Mouse (Mus musculus): ENCODE measurements around the gene Grwd1. TPM values are rescaled to one million over a fixed set of nuclear protein-coding genes. Genes with fewer than 3 reads are reported as not detected.
"Not testable (repeated sequence)": the region's sequence is repeated elsewhere in the genome, so short reads cannot be mapped to it uniquely, and the experiment has no call there.

Grwd1 gene
- 18.3 and 19.3 TPM in 2 replicates for polyA plus RNA-seq (2015; fragmentation: Nextera tagmentation; extraction: Ambion mirVana)

GRCm38 (mm10) chr7:45830427-45831127, at the start of gene Grwd1:
Grwd1 (minus strand) TSS chr7:45830944.
- peak; percentile 87 for DNase-seq
- Histone ChIP-seq H3K4me2 (ENCODE audit: low read depth, low read length) (peak within 1 kb of the TSS; percentile 82), H3K9ac (replicated peaks) (peak within 1 kb of the TSS; percentile 67), H3K9me3 (ENCODE audit: low read length) (no peaks in the 10 kb centered on the region), H3K4me1 (ENCODE audit: insufficient read depth) (peaks cover 14% of the 10 kb centered on the region), H3K27me3 (ENCODE audit: insufficient read depth, low read length) (peaks cover 42% of the 10 kb centered on the region), H3K27ac (ENCODE audit: low read depth) (no peak within 1 kb of the TSS), H3K36me3 (replicated peaks; ENCODE audit: insufficient read depth, low read length) (peaks cover 25% of the 10 kb centered on the region), H3K4me3 (ENCODE audit: low read depth, low read length) (peak within 1 kb of the TSS; percentile 89)
- under 1% methylated on average over 35 of the region's 35 CpGs for WGBS (ENCODE audit: insufficient replicate concordance)
- TF ChIP-seq CTCF (IDR thresholded peaks at IDR 0.05; ENCODE audit: low read depth) (no peak), EP300 (IDR thresholded peaks at IDR 0.05; ENCODE audit: low read depth) (no peak)
- peak; percentile 90 for ATAC-seq

GRCm38 (mm10) chr7:45880531-45880930, 49.8 kb upstream of the Grwd1 start:
- TF ChIP-seq EP300 (IDR thresholded peaks at IDR 0.05; ENCODE audit: low read depth) (no peak), CTCF (IDR thresholded peaks at IDR 0.05; ENCODE audit: low read depth) (no peak)
- no peak for ATAC-seq
- Histone ChIP-seq H3K4me3 (ENCODE audit: low read depth, low read length) (no peak overlapping the region), H3K4me1 (ENCODE audit: insufficient read depth) (no peaks in the 10 kb centered on the region), H3K36me3 (replicated peaks; ENCODE audit: insufficient read depth, low read length) (peaks cover 62% of the 10 kb centered on the region), H3K27me3 (ENCODE audit: insufficient read depth, low read length) (no peaks in the 10 kb centered on the region), H3K27ac (ENCODE audit: low read depth) (no peak overlapping the region), H3K9ac (replicated peaks) (no peak overlapping the region), H3K9me3 (ENCODE audit: low read length) (no peaks in the 10 kb centered on the region), H3K4me2 (ENCODE audit: low read depth, low read length) (no peak overlapping the region)
- 93% methylated on average over 4 of the region's 4 CpGs for WGBS (ENCODE audit: insufficient replicate concordance)
- DNase-seq, result no peak

- WGBS (ENCODE audit: insufficient replicate concordance), result 81% methylated on average over 1 of the region's 1 CpGs
- H3K27ac ChIP-seq (ENCODE audit: low read depth); H3K4me3 ChIP-seq (ENCODE audit: low read depth, low read length); H3K27me3 ChIP-seq (ENCODE audit: insufficient read depth, low read length); H3K9me3 ChIP-seq (ENCODE audit: low read length); DNase-seq; H3K4me2 ChIP-seq (ENCODE audit: low read depth, low read length); H3K9ac ChIP-seq (replicated peaks); ATAC-seq: not testable (repeated sequence)
- Histone ChIP-seq H3K36me3 (replicated peaks; ENCODE audit: insufficient read depth, low read length) (peaks cover 61% of the 10 kb centered on the region), H3K4me1 (ENCODE audit: insufficient read depth) (peaks cover 13% of the 10 kb centered on the region)
Observed at GRCm38 (mm10) chr7:45878278-45878677, 47.5 kb upstream of the Grwd1 start, which contains the start of gene Grin2d. Grin2d (minus strand) TSS chr7:45878378.

GRCm38 (mm10) chr7:45876895-45877294, 46.2 kb upstream of the Grwd1 start:
- Histone ChIP-seq H3K4me2 (ENCODE audit: low read depth, low read length) (no peak overlapping the region), H3K4me3 (ENCODE audit: low read depth, low read length) (no peak overlapping the region), H3K27ac (ENCODE audit: low read depth) (no peak overlapping the region), H3K27me3 (ENCODE audit: insufficient read depth, low read length) (no peaks in the 10 kb centered on the region), H3K4me1 (ENCODE audit: insufficient read depth) (peaks cover 13% of the 10 kb centered on the region), H3K9ac (replicated peaks) (no peak overlapping the region; the same call in 1 of the 2 replicates), H3K9me3 (ENCODE audit: low read length) (no peaks in the 10 kb centered on the region), H3K36me3 (replicated peaks; ENCODE audit: insufficient read depth, low read length) (peaks cover 48% of the 10 kb centered on the region)
- WGBS (ENCODE audit: insufficient replicate concordance), result 90% methylated on average over 7 of the region's 7 CpGs
- ATAC-seq (no peak), DNase-seq (no peak)
- no peak for TF ChIP-seq CTCF (IDR thresholded peaks at IDR 0.05; ENCODE audit: low read depth)
- TF ChIP-seq EP300 (IDR thresholded peaks at IDR 0.05; ENCODE audit: low read depth), result no peak

GRCm38 (mm10) chr7:45873061-45873947, 42.6 kb upstream of the Grwd1 start:
- peaks cover 13% of the 10 kb centered on the region for H3K4me1 ChIP-seq (ENCODE audit: insufficient read depth)
- H3K9ac ChIP-seq (replicated peaks), result peak overlapping the region; percentile 95
- H3K4me2 ChIP-seq (ENCODE audit: low read depth, low read length), result peak overlapping the region; percentile 86
- peak; percentile 51 for TF ChIP-seq CTCF (IDR thresholded peaks at IDR 0.05; ENCODE audit: low read depth)
- TF ChIP-seq EP300 (IDR thresholded peaks at IDR 0.05; ENCODE audit: low read depth), result no peak
- peak overlapping the region; percentile 96 for H3K27ac ChIP-seq (ENCODE audit: low read depth)
- peak overlapping the region; percentile 92 for H3K4me3 ChIP-seq (ENCODE audit: low read depth, low read length)
- WGBS (ENCODE audit: insufficient replicate concordance), result 1% methylated on average over 28 of the region's 28 CpGs
- no peaks in the 10 kb centered on the region for H3K9me3 ChIP-seq (ENCODE audit: low read length)
- peaks cover 35% of the 10 kb centered on the region for H3K27me3 ChIP-seq (ENCODE audit: insufficient read depth, low read length)
- ATAC-seq (peak; percentile 73), DNase-seq (peak; percentile 69)
- H3K36me3 ChIP-seq (replicated peaks; ENCODE audit: insufficient read depth, low read length), result peaks cover 30% of the 10 kb centered on the region

GRCm38 (mm10) chr7:45872624-45873023, 41.9 kb upstream of the Grwd1 start, which contains the start of gene Kdelr1:
Kdelr1 (plus strand) TSS chr7:45872772.
- under 1% methylated on average over 17 of the region's 18 CpGs for WGBS (ENCODE audit: insufficient replicate concordance)
- peak within 1 kb of the TSS; percentile 95 for H3K9ac ChIP-seq (replicated peaks)
- H3K4me3 ChIP-seq (ENCODE audit: low read depth, low read length), result peak within 1 kb of the TSS; percentile 92
- peak; percentile 92 for DNase-seq
- TF ChIP-seq CTCF (IDR thresholded peaks at IDR 0.05; ENCODE audit: low read depth) (peak; percentile 99), EP300 (IDR thresholded peaks at IDR 0.05; ENCODE audit: low read depth) (no peak)
- H3K36me3 ChIP-seq (replicated peaks; ENCODE audit: insufficient read depth, low read length), result peaks cover 30% of the 10 kb centered on the region
- peak within 1 kb of the TSS; percentile 96 for H3K27ac ChIP-seq (ENCODE audit: low read depth)
- H3K4me2 ChIP-seq (ENCODE audit: low read depth, low read length), result peak within 1 kb of the TSS; percentile 86
- peak; percentile 84 for ATAC-seq
- no peaks in the 10 kb centered on the region for H3K9me3 ChIP-seq (ENCODE audit: low read length)
- H3K27me3 ChIP-seq (ENCODE audit: insufficient read depth, low read length), result peaks cover 42% of the 10 kb centered on the region
- peaks cover 13% of the 10 kb centered on the region for H3K4me1 ChIP-seq (ENCODE audit: insufficient read depth)

Data from liver, postnatal 0 days (tissue).